Mouse (Mus musculus): ENCODE measurements around the gene Efcab2. TPM values are rescaled to one million over a fixed set of nuclear protein-coding genes. Genes with fewer than 3 reads are reported as not detected.
A peak's percentile ranks its signal among the peaks of the same experiment; 100 is the strongest.

The Efcab2 gene
- total RNA-seq, 2 experiments from 2014 or later, result 14.7 to 15.9 TPM

DNA sequence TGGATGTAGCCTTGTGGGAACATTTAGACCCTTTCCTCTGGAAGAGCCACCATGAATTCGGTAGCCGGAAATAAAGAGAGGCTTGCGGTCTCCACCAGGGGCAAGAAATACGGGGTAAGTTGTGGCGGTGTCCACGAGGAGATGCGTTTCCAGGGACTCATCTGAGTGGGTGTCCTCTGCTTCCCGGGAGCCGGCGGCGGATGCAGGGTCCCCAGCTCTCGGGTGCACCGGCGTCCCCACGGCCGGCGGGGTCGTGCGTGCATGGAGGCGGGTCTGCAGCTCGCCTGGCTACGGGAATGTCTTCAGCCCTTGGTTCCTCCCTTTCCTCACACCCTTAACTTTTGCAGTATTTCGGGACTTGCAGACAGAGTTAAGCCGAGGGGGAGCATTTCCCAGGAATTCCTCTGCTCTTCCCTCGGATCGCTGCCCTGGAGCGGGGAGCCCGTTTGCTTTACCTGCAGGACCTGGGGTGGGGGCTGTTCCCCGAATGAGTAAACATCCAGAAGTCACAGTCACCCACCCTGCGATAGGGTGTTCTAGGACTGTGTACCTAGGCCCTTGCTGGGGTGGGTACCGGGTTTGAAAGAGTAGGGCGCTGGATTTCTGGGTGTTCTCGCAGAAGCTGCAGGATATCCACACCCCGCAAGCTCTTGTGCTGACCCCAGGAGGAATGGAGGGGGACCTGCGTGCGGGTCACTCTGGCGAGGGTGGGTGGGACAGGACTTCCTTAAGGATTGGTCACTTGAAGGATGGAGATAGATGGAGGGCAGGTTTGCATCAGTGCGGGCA lies 123.8 kb downstream of the Efcab2 start:
- no peak overlapping the region for H3K27ac ChIP-seq
- peak; percentile 19 for DNase-seq
- no peak for TF ChIP-seq CTCF (IDR thresholded peaks at IDR 0.05)
- intact Hi-C loops (cut with DNase I), result loop anchor here (1.0 to 5.0 kb wide), 4 partner anchors 153 to 948 kb away; no protein-coding TSS in a partner anchor
- peak overlapping the region; percentile 75 for H3K4me3 ChIP-seq

DNA sequence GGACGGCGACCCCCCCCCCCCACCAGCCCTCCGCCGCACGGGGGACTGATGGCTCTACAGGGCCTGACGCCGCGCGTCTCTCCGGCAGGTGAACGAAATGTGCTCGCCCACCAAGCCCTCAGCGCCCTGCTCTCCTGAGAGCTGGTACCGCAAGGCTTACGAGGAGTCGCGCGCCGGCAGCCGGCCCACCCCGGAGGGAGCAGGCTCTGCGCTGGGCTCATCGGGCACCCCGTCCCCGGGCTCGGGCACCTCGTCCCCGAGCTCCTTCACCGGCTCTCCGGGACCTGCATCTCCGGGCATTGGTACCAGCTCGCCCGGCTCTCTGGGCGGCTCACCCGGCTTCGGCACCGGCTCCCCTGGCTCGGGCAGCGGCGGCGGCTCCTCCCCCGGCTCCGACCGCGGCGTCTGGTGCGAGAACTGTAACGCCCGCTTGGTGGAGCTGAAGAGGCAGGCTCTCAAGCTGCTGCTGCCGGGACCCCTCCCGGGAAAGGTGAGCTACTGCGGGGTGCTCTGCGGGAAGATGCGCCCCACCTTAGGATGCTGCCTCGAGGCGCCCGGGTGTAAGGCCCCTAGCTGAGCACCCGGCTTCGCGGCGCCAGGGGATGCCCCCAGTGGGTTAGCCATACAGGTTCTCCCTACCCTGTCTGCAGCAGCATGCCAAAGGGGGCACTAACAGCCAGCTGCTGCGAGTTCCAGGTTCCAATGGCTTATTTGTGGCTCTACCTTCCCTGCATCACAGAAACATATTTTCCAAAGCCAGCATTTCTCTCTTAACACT lies 124.6 kb downstream of the Efcab2 start:
- peak; percentile 85 for DNase-seq
- intact Hi-C loops (cut with DNase I), result loop anchor here (1.0 to 5.0 kb wide), 2 partner anchors 152 to 612 kb away; no protein-coding TSS in a partner anchor
- peak; percentile 78 for TF ChIP-seq CTCF (IDR thresholded peaks at IDR 0.05)
- no peak overlapping the region for H3K27ac ChIP-seq
- H3K4me3 ChIP-seq, result peak overlapping the region; percentile 75

Small RNA genes lying within 50 kb of the gene (microRNA-seq; reads per million reads assigned to microRNA genes)
- not detected for gene Gm27458

Other genes with a start within 250 kb of the Efcab2 start
- gene Desi2, start 218.7 kb upstream of the Efcab2 start, total RNA-seq (2021), result 10 to 100 TPM; 33.0 to 40.9 TPM
- 10 to 100 TPM; 33.3 to 63.8 TPM for gene Cox20, start 87.0 kb upstream of the Efcab2 start, total RNA-seq (2021)
- gene Hnrnpu, start 68.3 kb upstream of the Efcab2 start, total RNA-seq (2021), result 100 to 1,000 TPM; 135 to 140 TPM
- 1 to 10 TPM; 1.9 to 3.5 TPM for gene Kif26b, start 123.0 kb downstream of the Efcab2 start, total RNA-seq (2021)